Mouse (Mus musculus) erythroblast, embryonic 14.5 days (primary cell): ENCODE measurements around the gene Eif2ak1.

ENCODE experiments used
- GATA1 ChIP-seq: IDR thresholded peaks from 2 replicates; pipeline ENCODE4 v1.6.1; 2012; ENCODE audit warnings: low read length, inconsistent platforms, mixed read lengths
- TAL1 ChIP-seq: IDR thresholded peaks from 3 replicates; pipeline ENCODE4 v1.6.1; 2012; ENCODE audit warnings: low read length, inconsistent platforms, mixed read lengths

- TF ChIP-seq GATA1 (no peak), TAL1 (no peak)
Observed at GRCm38 (mm10) chr5:143933414-143933813, 115.8 kb downstream of the Eif2ak1 start.
